Mouse (Mus musculus) kidney, postnatal 10 days (tissue): ENCODE results near the gene Gm20662.

Source experiments
- DNase-seq: peaks from one replicate; pipeline ENCODE4 v3.0.0; 2021; ENCODE audit warnings: mixed read lengths

Gm20662 gene

DNA sequence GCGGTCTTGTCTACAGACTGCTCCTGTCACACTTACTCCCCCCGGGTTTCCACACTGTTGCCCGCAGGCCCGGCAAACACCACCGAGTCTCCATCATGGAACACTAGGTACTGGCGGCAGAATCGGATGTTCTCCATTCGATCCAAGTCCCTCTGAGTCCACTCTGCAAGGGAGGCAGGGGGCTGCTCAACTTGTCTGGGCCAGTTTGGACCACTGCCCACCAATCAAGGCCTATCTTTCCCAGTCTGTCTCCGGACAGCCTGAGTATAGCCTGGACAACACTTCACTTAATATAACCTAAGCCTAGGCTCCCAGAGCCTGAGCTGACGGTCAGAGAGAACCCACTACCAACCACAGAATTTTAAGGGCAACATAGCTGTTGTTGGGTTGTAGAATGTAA, 97.4 kb downstream of the Gm20662 start:
- no peak for DNase-seq

DNA sequence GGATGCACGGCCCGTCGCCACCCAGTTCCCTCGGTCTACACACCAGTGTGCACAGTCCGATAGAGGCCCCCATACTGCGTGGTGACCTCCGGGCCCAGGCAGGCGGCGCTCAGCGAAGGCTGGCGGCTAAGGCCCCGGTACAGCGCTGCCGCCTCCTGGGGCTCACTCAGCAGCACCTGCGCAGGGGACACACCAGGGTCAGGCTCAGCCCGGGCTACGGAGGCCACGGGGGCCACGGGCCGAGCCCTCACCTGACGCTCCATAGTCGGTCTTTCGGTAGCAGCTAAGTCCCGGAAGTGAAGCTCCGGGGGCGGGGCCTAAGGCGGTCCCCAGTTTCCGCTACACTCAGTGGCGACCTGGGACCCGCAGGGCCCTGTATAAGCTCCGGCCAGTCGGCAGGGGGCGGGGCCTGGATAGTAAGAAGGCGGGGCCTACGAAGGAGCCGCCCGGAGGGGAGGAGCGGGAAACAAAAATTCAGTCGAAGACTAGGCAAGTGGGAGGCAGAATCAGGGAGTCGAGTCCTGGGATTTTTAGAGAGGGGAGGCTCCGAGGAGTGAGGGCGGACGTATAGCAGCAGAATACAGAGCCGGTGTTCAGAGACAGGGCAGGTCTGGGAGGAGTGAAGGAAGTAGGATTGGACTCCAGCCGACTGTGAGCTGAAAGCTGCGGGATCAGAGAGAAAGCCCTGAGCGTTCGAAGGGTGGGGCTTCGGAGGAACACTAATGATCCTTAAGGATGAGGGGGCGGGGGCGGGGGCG, 98.2 kb downstream of the Gm20662 start, which contains the start of gene Apeh:
Apeh (minus strand) TSS at position 423 of the 758 bp plus-strand sequence.
- DNase-seq: peak; percentile 99
